Comparison of ENCODE assay signal across 9 mouse cellular contexts in genomic region chr15:86140323-86140722, GRCm38 (mm10). TPM values are rescaled to one million over a fixed set of nuclear protein-coding genes. Genes with fewer than 3 reads are reported as not detected.
DNase-seq lines count a peak whose midpoint lies in the region; ATAC-seq lines count a peak whose summit lies in the region.
"Had no signal": no experiment of that assay in that cellular context is flagged by ENCODE, and none has a peak within 500 bp of the region (broad histone marks: within the 10 kb centered on the region; RNA-seq: fewer than 3 reads in every experiment).

No protein-coding gene starts in this region.

- no peak overlapping the region for H3K4me2 ChIP-seq in hindbrain, embryonic 12.5 days (replicated peaks)
- H3K4me2 ChIP-seq: heart, embryonic 13.5 days had no signal

- H3K9me3 ChIP-seq in hindbrain, embryonic 12.5 days (replicated peaks) = no peaks in the 10 kb centered on the region
- no peaks in the 10 kb centered on the region for H3K9me3 ChIP-seq in limb, embryonic 10.5 days (replicated peaks)
- H3K9me3 ChIP-seq: heart, embryonic 13.5 days had no signal

- peak; percentile 32; the same call in 1 of the 2 replicates for ATAC-seq in hindbrain, embryonic 12.5 days (ENCODE audit: low FRiP score)
- ATAC-seq in activated CD4-positive, CD25-positive, alpha-beta regulatory T cell, adult 4 months = no peak

- H3K4me1 ChIP-seq in hindbrain, embryonic 12.5 days = no peaks in the 10 kb centered on the region; the same call in 1 of the 2 replicates
- H3K4me1 ChIP-seq in limb, embryonic 10.5 days = 0 out of 2 replicates have a peak, but pooled peaks cover 2% of the 10 kb centered on the region
- H3K4me1 ChIP-seq: heart, embryonic 13.5 days had no signal

- H3K27ac ChIP-seq in hindbrain, embryonic 12.5 days = no peak overlapping the region
- H3K27ac ChIP-seq in limb, embryonic 10.5 days = no peak overlapping the region
- H3K27ac ChIP-seq: heart, embryonic 13.5 days had no signal

- peak; percentile 39 to 80 for DNase-seq in spleen, postnatal 4 days (ENCODE audit: low spot score in 2 of 2)
- no peak for DNase-seq in spleen, postnatal 36 days (ENCODE audit: low spot score in 2 of 2)
- peak; percentile 47 for DNase-seq in WW6 (ENCODE audit: low read depth, low spot score)
- DNase-seq in embryo, embryonic 11.5 days (ENCODE audit: low read depth, low spot score) = peak; percentile 50
- DNase-seq in limb, embryonic 10.5 days (ENCODE audit: low spot score) = peak; percentile 80
- peak; percentile 32 to 48 for DNase-seq in natural killer cell, adult 2 months (ENCODE audit: low spot score in 2 of 2)

- peaks cover 52% of the 10 kb centered on the region for H3K36me3 ChIP-seq in hindbrain, embryonic 12.5 days
- peaks cover 39% of the 10 kb centered on the region for H3K36me3 ChIP-seq in limb, embryonic 10.5 days

- H3K27me3 ChIP-seq in hindbrain, embryonic 12.5 days = no peaks in the 10 kb centered on the region
- no peaks in the 10 kb centered on the region for H3K27me3 ChIP-seq in limb, embryonic 10.5 days (ENCODE audit: low read depth, poor library complexity, severe bottlenecking)
- H3K27me3 ChIP-seq: heart, embryonic 13.5 days had no signal

- 36% methylated on average over 10 of the region's 10 CpGs for WGBS in hindbrain, embryonic 12.5 days
- WGBS in limb, embryonic 10.5 days = 36% methylated on average over 10 of the region's 10 CpGs

- no peak overlapping the region for H3K9ac ChIP-seq in hindbrain, embryonic 12.5 days
- H3K9ac ChIP-seq: heart, embryonic 13.5 days had no signal

- no peak overlapping the region for H3K4me3 ChIP-seq in hindbrain, embryonic 12.5 days
- no peak overlapping the region for H3K4me3 ChIP-seq in limb, embryonic 10.5 days
- H3K4me3 ChIP-seq: heart, embryonic 13.5 days had no signal

RNA-seq across cellular contexts. Expression of gene Cerk, which starts 45.6 kb away (rescaled TPM):
- polyA plus RNA-seq in hindbrain, embryonic 12.5 days (2016; fragmentation: Nextera tagmentation; extraction: Ambion mirVana) = 26.0 and 28.1 TPM in 2 replicates
- 10.5 and 13.8 TPM in 2 replicates for polyA plus RNA-seq in limb, embryonic 10.5 days (2016; fragmentation: Nextera tagmentation; extraction: Ambion mirVana)
- 1 to 10 TPM; 5.1 to 5.7 TPM for polyA plus RNA-seq in activated CD4-positive, CD25-positive, alpha-beta regulatory T cell, adult 4 months (2017; shearing (Covaris generic))

Comparison
In these comparisons a context has a peak if more than half of its experiments do, and no peak if none do; other contexts are left out.
1. DNase-seq: peak in spleen, postnatal 4 days (2 of 2), WW6 (single experiment), embryo, embryonic 11.5 days (single experiment), limb, embryonic 10.5 days (single experiment) and natural killer cell, adult 2 months (2 of 2); none in spleen, postnatal 36 days (0 of 2).